In the genomic region with DNA sequence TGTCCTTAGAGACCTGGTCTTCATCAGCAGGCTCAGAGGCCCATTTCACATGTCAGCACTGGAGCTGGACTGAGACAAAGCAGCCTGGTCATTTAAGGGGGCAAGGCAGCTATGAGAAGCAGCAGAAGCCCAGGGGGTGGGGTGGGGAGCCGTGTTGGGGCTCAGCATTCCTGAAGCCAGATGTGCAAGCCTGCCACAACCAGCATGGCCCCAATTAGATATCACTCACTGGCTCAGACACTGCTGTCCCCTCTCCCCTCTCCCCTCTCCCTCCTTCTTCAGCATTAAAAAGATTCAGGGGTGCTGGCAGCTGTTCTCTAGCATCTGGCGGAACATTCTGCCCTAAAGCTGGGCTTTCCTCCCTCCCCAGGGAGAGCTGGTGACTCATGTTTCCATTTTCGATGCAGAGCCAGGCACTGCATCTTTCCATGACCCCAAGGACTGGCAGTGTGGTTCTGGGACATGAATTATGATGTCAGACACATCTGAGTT, we compare ENCODE assay signal across 8 mouse cellular contexts. TPM values are rescaled to one million over a fixed set of nuclear protein-coding genes. Genes with fewer than 3 reads are reported as not detected.
A peak's percentile ranks its signal among the peaks of the same experiment; 100 is the strongest.
DNase-seq lines count a peak whose midpoint lies in the region; ATAC-seq and TF ChIP-seq lines count a peak whose summit lies in the region.

No protein-coding gene starts in this region.

- H3K4me3 ChIP-seq in intestine, embryonic 14.5 days (ENCODE audit: low read depth, low read length): no peak overlapping the region
- no peak overlapping the region for H3K4me3 ChIP-seq in intestine, postnatal 0 days (ENCODE audit: low read depth, low read length)
- no peak overlapping the region for H3K4me3 ChIP-seq in heart, embryonic 14.5 days (ENCODE audit: control insufficient read depth in 1 of 2, insufficient read depth in 1 of 2, low read depth in 1 of 2, low read length in 2 of 2)

- H3K27ac ChIP-seq in intestine, embryonic 14.5 days (ENCODE audit: low read depth): peak overlapping the region; percentile 5; the same call in 1 of the 2 replicates
- H3K27ac ChIP-seq in intestine, postnatal 0 days (ENCODE audit: low read depth, low read length): no peak overlapping the region
- peak overlapping the region; percentile 84 to 87 for H3K27ac ChIP-seq in heart, embryonic 14.5 days (replicated peaks in 1 of 2; ENCODE audit: control insufficient read depth in 1 of 2, insufficient read depth in 1 of 2, low read depth in 2 of 2, low read length in 2 of 2)

- no peak for ATAC-seq in intestine, embryonic 14.5 days (replicated peaks; ENCODE audit: low FRiP score, low TSS enrichment, low read depth)
- no peak for ATAC-seq in intestine, postnatal 0 days
- peak; percentile 41 for ATAC-seq in heart, embryonic 14.5 days (ENCODE audit: insufficient number of reproducible peaks, insufficient read depth, low FRiP score, low read depth)

- H3K9me3 ChIP-seq in intestine, embryonic 14.5 days (ENCODE audit: control insufficient read depth, low read length): no peaks in the 10 kb centered on the region
- H3K9me3 ChIP-seq in intestine, postnatal 0 days (ENCODE audit: control insufficient read depth): no peaks in the 10 kb centered on the region
- no peaks in the 10 kb centered on the region for H3K9me3 ChIP-seq in heart, embryonic 14.5 days (ENCODE audit: control insufficient read depth, low read length)

- H3K4me2 ChIP-seq in intestine, embryonic 14.5 days (ENCODE audit: low read length): no peak overlapping the region
- no peak overlapping the region for H3K4me2 ChIP-seq in intestine, postnatal 0 days (replicated peaks; ENCODE audit: low read depth)
- 0 out of 2 replicates have a peak overlapping the region, but pooled peaks have one; percentile 25 for H3K4me2 ChIP-seq in heart, embryonic 14.5 days (ENCODE audit: low read length)

- H3K27me3 ChIP-seq in intestine, embryonic 14.5 days (replicated peaks; ENCODE audit: control insufficient read depth, insufficient read depth, low read length): no peaks in the 10 kb centered on the region
- no peaks in the 10 kb centered on the region for H3K27me3 ChIP-seq in intestine, postnatal 0 days (replicated peaks; ENCODE audit: control insufficient read depth, insufficient read depth, low read length)
- H3K27me3 ChIP-seq in heart, embryonic 14.5 days (ENCODE audit: control insufficient read depth, insufficient read depth, low read length): no peaks in the 10 kb centered on the region

- DNase-seq in intestine, embryonic 14.5 days (ENCODE audit: low spot score): no peak
- peak; percentile 78 for DNase-seq in brain, adult 2 months (ENCODE audit: low read depth, low spot score)
- DNase-seq in lung, postnatal 36 days: peak; percentile 76
- DNase-seq in thymus, postnatal 36 days: no peak
- no peak for DNase-seq in c-Kit-positive CD71-positive TER-119-positive erythroid progenitor cells, embryonic 14.5 days (ENCODE audit: low spot score)
- DNase-seq in cerebellum, postnatal 14 days: no peak

- WGBS in intestine, embryonic 14.5 days: 32% methylated on average over 3 of the region's 3 CpGs
- WGBS in intestine, postnatal 0 days: 47% methylated on average over 3 of the region's 3 CpGs
- 15% methylated on average over 3 of the region's 3 CpGs for WGBS in heart, embryonic 14.5 days

- H3K9ac ChIP-seq in intestine, embryonic 14.5 days (ENCODE audit: low read length): no peak overlapping the region
- no peak overlapping the region for H3K9ac ChIP-seq in intestine, postnatal 0 days (ENCODE audit: low read depth, low read length)
- no peak overlapping the region for H3K9ac ChIP-seq in heart, embryonic 14.5 days (ENCODE audit: low read length)

- TF ChIP-seq CTCF in intestine, postnatal 0 days (IDR thresholded peaks at IDR 0.05; ENCODE audit: low read depth): no peak

- no peaks in the 10 kb centered on the region for H3K36me3 ChIP-seq in intestine, embryonic 14.5 days (ENCODE audit: control insufficient read depth, insufficient read depth, low read length)
- no peaks in the 10 kb centered on the region for H3K36me3 ChIP-seq in intestine, postnatal 0 days (ENCODE audit: control insufficient read depth, insufficient read depth)
- H3K36me3 ChIP-seq in heart, embryonic 14.5 days (ENCODE audit: control insufficient read depth, insufficient read depth, low read length): no peaks in the 10 kb centered on the region

- H3K4me1 ChIP-seq in intestine, embryonic 14.5 days (replicated peaks; ENCODE audit: control insufficient read depth, insufficient read depth, low read length): no peaks in the 10 kb centered on the region; the same call in 1 of the 2 replicates
- H3K4me1 ChIP-seq in intestine, postnatal 0 days (replicated peaks; ENCODE audit: control insufficient read depth, insufficient read depth, low read length): no peaks in the 10 kb centered on the region
- peaks cover 25 to 40% of the 10 kb centered on the region in 2 experiments for H3K4me1 ChIP-seq in heart, embryonic 14.5 days (ENCODE audit: control insufficient read depth in 2 of 2, insufficient read depth in 2 of 2, low read length in 2 of 2)

RNA-seq across cellular contexts. Expression of gene Ergic1, which starts 30.7 kb away (rescaled TPM):
- polyA plus RNA-seq in intestine, embryonic 14.5 days (2014; fragmentation: Nextera tagmentation; extraction: Ambion mirVana): 135 and 136 TPM in 2 replicates
- 48.6 TPM in 2 replicates for polyA plus RNA-seq in intestine, postnatal 0 days (2015; fragmentation: Nextera tagmentation; extraction: Ambion mirVana)
- 120 and 121 TPM in 2 replicates for polyA plus RNA-seq in heart, embryonic 14.5 days (2014; fragmentation: Nextera tagmentation; extraction: Ambion mirVana)

RNA-seq across cellular contexts. Expression of gene Dusp1, which starts 31.3 kb away (rescaled TPM):
- polyA plus RNA-seq in intestine, embryonic 14.5 days (2014; fragmentation: Nextera tagmentation; extraction: Ambion mirVana): 14.5 and 17.0 TPM in 2 replicates
- polyA plus RNA-seq in intestine, postnatal 0 days (2015; fragmentation: Nextera tagmentation; extraction: Ambion mirVana): 18.9 and 19.4 TPM in 2 replicates
- 30.2 and 36.9 TPM in 2 replicates for polyA plus RNA-seq in heart, embryonic 14.5 days (2014; fragmentation: Nextera tagmentation; extraction: Ambion mirVana)

Comparison
In these comparisons a context has a peak if more than half of its experiments do, and no peak if none do; other contexts are left out.
1. DNase-seq: peak in brain, adult 2 months (single experiment) and lung, postnatal 36 days (single experiment); none in intestine, embryonic 14.5 days (single experiment), thymus, postnatal 36 days (0 of 2), c-Kit-positive CD71-positive TER-119-positive erythroid progenitor cells, embryonic 14.5 days (single experiment) and cerebellum, postnatal 14 days (0 of 2).